Mouse (Mus musculus) spleen, adult 2 months (tissue): Measurements from ENCODE around the gene Gli2. TPM values are rescaled to one million over a fixed set of nuclear protein-coding genes. Genes with fewer than 3 reads are reported as not detected.

Experiments
- DNase-seq, 2 experiments: peaks; one replicate each; pipeline versions ENCODE4 v3.0.0 to v3.0.0-alpha.2; 2012 to 2021; ENCODE audit warnings: low spot score in 2 of 2, low read depth in 1 of 2
- H3K27ac ChIP-seq: fragments of 200-500 bp; 2 replicates; pipeline ENCODE4 v1.5.1; 2012; ENCODE audit warnings: low read length, inconsistent platforms; ENCODE audit not compliant: insufficient read depth
- H3K27me3 ChIP-seq: fragments of 200-500 bp; 2 replicates; pipeline ENCODE4 v1.6.1; 2012; ENCODE audit warnings: mild to moderate bottlenecking, moderate library complexity, low read length, inconsistent platforms; ENCODE audit not compliant: control insufficient read depth, insufficient read depth
- H3K36me3 ChIP-seq: fragments of 200-500 bp; 2 replicates; pipeline ENCODE4 v1.6.1; 2012; ENCODE audit warnings: mild to moderate bottlenecking, low read length, inconsistent platforms; ENCODE audit not compliant: control insufficient read depth, insufficient read depth
- H3K4me1 ChIP-seq: fragments of 200-500 bp; 2 replicates; pipeline ENCODE4 v1.6.1; 2011; ENCODE audit warnings: inconsistent platforms; ENCODE audit not compliant: control insufficient read depth, insufficient read depth, insufficient read length
- H3K4me3 ChIP-seq: fragments of 200-500 bp; 2 replicates; pipeline ENCODE4 v1.5.1; 2011; ENCODE audit warnings: mild to moderate bottlenecking, inconsistent platforms; ENCODE audit not compliant: insufficient read depth, insufficient read length; ENCODE audit errors: extremely low read depth
- CTCF ChIP-seq: fragments of 200-500 bp; IDR thresholded peaks from 2 replicates; pipeline ENCODE4 v1.5.1; 2011; ENCODE audit warnings: mild to moderate bottlenecking, inconsistent platforms; ENCODE audit not compliant: insufficient read depth, insufficient read length, insufficient replicate concordance; ENCODE audit errors: extremely low read depth
- POLR2A ChIP-seq: fragments of 200-500 bp; IDR thresholded peaks from 2 replicates; pipeline ENCODE4 v1.6.1; 2011; ENCODE audit warnings: low read depth, low read length, inconsistent platforms
- WGBS: fragments of 180-500 bp; shearing (Covaris S2); methylation state at CpG from one replicate; pipeline ENCODE4 v1.1.7; 2018; 5-methylcytosine and 5-hydroxymethylcytosine counted together
- polyA plus RNA-seq: library from polyadenylated mRNA; depleted of rRNA; stranded (reverse); fragments of >200 nt; gene quantifications from 2 replicates; pipeline ENCODE4 v1.2.3, GENCODE M21; 2012

Gene Gli2
- polyA plus RNA-seq, 1 experiment = 1.2 TPM

DNA sequence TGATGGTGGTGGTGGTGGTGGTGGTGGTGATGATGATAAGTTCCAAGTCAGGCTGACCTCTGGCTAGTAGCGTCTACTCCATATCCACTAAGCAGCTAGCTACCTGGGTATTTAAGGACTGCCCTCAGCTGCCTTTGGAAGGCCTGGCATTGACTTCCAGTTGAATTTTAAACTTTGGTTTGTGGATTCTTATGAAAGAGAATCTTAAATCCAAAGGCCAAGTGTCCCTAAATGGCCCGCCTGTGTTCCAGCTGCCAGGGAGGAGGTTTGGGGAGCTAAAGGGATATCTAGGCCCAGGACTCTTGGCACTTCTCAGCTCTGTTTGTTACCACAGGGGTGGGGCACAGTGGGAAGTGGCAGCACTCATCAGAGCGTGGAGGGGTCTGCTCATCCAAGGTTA is 85.4 kb downstream of the Gli2 start:
- WGBS = 85% methylated on average over 3 of the region's 3 CpGs

DNA sequence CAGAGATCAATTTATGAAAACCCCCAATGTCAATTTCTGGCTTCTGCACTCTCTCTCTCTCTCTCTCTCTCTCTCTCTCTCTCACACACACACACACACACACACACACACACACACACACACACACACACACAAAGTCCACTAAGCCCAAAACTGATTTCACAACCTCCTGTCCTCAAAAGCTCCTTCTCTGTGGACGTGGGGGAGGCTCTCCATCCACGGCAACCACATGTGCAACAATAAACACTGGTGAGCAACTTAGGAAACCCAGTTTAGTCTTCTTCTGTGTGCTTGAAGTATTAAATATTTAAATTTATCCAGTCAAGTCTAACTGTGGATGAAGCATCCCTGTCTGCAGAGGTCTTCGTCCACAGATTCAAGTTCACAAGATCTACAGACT is 86.1 kb downstream of the Gli2 start:
- TF ChIP-seq POLR2A = no peak
- no peaks in the 10 kb centered on the region for H3K27me3 ChIP-seq
- H3K4me3 ChIP-seq = no peak overlapping the region
- no peak overlapping the region for H3K27ac ChIP-seq
- 73% methylated on average over 3 of the region's 3 CpGs for WGBS
- H3K36me3 ChIP-seq = no peaks in the 10 kb centered on the region
- no peaks in the 10 kb centered on the region for H3K4me1 ChIP-seq
- DNase-seq = no peak

More for the DNA sequence above, 85.4 kb downstream of the Gli2 start:
- Histone ChIP-seq H3K27me3 (no peaks in the 10 kb centered on the region), H3K4me3 (no peak overlapping the region), H3K36me3 (no peaks in the 10 kb centered on the region), H3K27ac (no peak overlapping the region), H3K4me1 (no peaks in the 10 kb centered on the region)
- no peak for TF ChIP-seq POLR2A
- no peak for TF ChIP-seq CTCF
- no peak for DNase-seq

DNA sequence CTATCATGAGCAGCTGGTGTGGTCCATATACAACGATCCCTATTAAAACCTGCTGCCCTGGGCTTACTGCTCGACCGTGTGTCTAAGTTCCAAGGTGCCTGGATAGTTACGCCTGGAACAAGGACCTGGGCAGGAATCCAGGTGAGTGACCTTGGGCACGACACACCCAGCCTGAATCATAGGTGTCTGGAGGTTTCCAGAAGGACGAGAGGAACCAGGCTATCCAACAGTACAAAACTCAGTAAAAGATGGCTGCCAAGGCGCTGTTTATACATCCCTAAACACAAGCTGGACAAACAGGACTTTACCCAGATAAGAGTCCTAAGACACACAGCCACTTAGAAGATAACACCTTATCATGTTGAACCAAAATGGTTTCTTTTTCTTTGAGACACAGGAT is 94.8 kb downstream of the Gli2 start:
- no peak for DNase-seq
- 89% methylated on average over 7 of the region's 7 CpGs for WGBS
- no peak overlapping the region for H3K27ac ChIP-seq
- H3K27me3 ChIP-seq = no peaks in the 10 kb centered on the region
- no peak overlapping the region for H3K4me3 ChIP-seq
- H3K36me3 ChIP-seq = no peaks in the 10 kb centered on the region
- TF ChIP-seq POLR2A (no peak), CTCF (no peak)
- H3K4me1 ChIP-seq = no peaks in the 10 kb centered on the region

DNA sequence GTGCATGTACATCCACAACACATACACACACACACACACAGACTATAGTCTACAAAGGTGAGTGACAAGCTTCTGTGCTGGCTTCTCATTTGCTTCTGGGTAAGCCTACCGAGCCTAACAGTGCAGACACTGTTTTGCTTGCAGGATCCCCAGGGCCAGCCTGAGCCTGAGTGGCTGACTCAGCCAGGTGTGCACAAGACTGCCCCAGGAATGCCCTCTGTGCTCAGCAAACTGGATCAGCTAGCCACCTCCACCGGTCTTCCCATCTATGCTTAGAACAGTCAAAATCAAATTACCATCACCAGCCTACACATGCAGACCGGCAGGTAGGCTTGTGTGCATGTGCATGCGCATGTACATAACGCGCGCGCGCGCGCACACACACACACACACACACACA is 97.6 kb downstream of the Gli2 start:
- Histone ChIP-seq H3K4me1 (no peaks in the 10 kb centered on the region), H3K27me3 (no peaks in the 10 kb centered on the region), H3K36me3 (no peaks in the 10 kb centered on the region), H3K27ac (no peak overlapping the region), H3K4me3 (no peak overlapping the region)
- TF ChIP-seq POLR2A (no peak), CTCF (no peak)
- 94% methylated on average over 11 of the region's 11 CpGs for WGBS
- no peak for DNase-seq

DNA sequence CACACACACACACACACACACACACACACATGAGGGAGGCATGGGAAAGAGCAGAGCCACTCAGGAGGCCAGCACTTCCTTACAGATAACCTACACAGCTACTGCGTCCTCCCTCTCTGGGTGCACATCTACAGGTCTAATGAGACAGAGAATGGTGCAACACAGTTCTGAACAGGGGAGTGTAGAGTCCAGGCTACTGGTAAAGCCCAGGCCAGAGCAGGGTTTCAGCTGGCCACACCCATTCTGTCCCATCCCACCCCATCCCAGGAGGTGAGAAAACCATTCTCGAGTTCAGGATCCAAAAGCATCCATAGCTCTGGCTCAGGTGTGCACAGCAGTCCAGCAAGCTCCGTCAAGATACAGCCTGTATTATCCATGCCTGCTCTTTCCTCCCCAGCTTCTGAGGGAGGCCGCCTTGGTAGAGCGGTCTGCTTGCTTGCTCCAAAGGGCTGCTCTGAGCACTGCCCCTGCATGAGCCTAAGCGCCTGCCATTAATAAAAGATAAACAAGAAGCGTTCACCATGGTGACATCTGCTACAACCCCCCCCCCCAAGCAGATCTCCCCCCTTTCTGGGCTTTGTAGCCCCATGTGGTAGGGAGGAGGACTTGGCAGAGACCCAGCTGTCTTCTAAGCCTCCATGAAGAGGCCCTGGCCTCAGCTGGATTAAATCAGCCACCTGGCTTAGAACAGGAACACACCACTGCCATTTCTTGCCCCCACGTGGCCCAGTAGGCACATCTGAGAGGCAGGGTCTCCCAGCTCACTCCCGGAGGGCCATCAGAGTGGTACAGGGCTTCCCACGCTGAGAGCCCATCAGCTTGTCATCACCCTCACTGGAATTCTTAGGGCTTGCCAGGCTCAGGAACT is 98.8 kb downstream of the Gli2 start:
- WGBS = 83% methylated on average over 10 of the region's 10 CpGs
- Histone ChIP-seq H3K4me3 (no peak overlapping the region), H3K27ac (no peak overlapping the region), H3K4me1 (no peaks in the 10 kb centered on the region), H3K27me3 (no peaks in the 10 kb centered on the region), H3K36me3 (no peaks in the 10 kb centered on the region)
- DNase-seq = no peak
- TF ChIP-seq CTCF = no peak
- no peak for TF ChIP-seq POLR2A

DNA sequence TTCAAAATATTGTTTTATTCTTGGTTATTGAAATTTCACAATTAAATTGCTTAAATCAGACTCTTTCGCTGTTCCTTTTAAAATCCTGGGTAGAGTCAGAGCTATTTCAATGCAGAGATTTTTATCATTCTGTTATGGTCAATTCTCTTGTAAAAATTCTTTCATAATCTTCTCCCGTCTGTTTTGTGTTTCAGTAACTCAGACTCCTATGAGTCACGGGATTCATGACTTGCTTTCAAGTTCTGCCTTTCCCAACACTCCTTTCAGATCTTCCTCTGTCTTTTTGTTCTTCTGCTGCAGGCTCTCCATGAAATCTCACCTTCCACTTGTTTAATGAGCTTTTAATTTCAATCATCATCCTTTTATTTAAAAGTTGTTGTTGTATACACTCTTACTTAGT is 100.4 kb downstream of the Gli2 start:
- TF ChIP-seq CTCF = no peak
- no peak for TF ChIP-seq POLR2A
- H3K27ac ChIP-seq = no peak overlapping the region
- no peak overlapping the region for H3K4me3 ChIP-seq
- H3K4me1 ChIP-seq = no peaks in the 10 kb centered on the region
- WGBS = 86% methylated on average over 3 of the region's 3 CpGs
- H3K36me3 ChIP-seq = no peaks in the 10 kb centered on the region
- DNase-seq = no peak
- H3K27me3 ChIP-seq = no peaks in the 10 kb centered on the region

DNA sequence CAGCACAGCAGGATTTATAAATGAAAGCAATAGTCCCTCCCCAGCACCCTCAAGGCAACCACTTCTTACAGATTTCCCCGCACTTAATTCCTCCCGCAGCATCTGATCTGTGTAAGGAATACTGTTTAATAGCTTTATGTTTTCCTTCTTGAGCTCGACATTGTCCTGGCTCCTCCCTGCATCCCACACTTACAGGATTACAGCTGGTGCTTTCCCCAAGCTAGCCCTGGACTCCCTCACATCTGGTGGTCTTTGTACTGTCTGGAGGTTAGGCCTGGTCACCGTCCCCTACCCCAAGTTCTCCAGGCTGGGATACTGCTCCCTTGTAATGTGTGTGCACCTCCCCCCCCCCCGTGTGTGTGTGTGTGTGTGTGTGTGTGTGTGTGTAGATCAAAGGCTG is 101.1 kb downstream of the Gli2 start:
- Histone ChIP-seq H3K4me1 (no peaks in the 10 kb centered on the region), H3K4me3 (no peak overlapping the region), H3K27ac (no peak overlapping the region), H3K27me3 (no peaks in the 10 kb centered on the region), H3K36me3 (no peaks in the 10 kb centered on the region)
- TF ChIP-seq POLR2A = no peak
- TF ChIP-seq CTCF = no peak
- WGBS = 89% methylated on average over 5 of the region's 5 CpGs
- no peak for DNase-seq
